Mouse (Mus musculus): Measurements from ENCODE around the gene Parp9. TPM values are rescaled to one million over a fixed set of nuclear protein-coding genes. Genes with fewer than 3 reads are reported as not detected.

Parp9 gene
- total and polyA plus RNA-seq, 2 experiments from 2014 or later = 3.2 to 5.1 TPM

DNA sequence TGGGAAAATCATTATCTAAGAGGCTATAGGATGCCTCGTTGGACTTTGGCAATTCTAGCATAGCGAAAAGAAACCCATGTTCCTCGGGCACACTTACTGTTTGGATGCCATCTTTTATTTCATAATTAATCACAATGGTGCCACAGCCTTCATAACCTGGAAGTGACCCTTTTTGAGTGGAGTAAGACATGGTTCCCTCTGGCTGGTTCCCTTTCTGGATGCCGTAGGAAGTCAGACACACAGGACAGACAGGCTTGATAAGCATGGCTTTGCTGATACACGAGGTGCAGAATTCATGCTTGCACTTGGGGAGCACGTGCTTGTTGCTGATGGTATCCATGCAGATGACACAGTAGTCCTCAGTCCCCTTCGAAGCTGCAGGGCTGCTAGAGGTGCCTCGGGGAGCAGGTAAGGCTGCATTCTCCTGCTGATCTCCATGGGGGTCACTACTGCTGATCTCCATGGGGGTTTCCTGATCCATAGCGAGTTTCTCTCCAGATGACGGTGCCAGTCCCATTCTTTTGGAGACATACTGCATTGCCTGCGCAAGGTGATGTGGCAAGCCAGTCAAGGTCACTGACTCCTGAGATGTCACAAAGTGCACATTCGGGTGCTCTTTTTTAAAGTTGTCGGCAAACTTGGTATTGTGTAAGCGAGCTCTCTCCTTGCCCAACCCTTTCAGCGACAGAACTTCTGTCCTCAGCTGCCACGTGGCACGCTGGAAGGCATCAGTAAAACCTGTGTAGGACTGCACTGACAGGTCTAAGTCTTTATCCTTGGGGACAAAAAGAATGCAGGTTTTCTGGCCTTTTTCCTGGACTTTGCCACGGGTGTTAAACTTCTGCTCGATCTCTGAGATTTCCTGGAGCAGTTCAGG lies 5.9 kb upstream of the Parp9 start:
- ATAC-seq (no peak), DNase-seq (no peak)
- Histone ChIP-seq H3K4me1 (ENCODE audit: insufficient read depth) (no peaks in the 10 kb centered on the region), H3K9ac (no peak overlapping the region), H3K36me3 (ENCODE audit: insufficient read depth) (no peaks in the 10 kb centered on the region), H3K27ac (ENCODE audit: low read depth, low read length) (no peak overlapping the region), H3K4me2 (ENCODE audit: low read depth) (no peak overlapping the region), H3K4me3 (ENCODE audit: low read depth, low read length) (no peak overlapping the region), H3K9me3 (ENCODE audit: low read length) (no peaks in the 10 kb centered on the region), H3K27me3 (ENCODE audit: insufficient read depth, low read length) (no peaks in the 10 kb centered on the region)
- TF ChIP-seq CTCF (IDR thresholded peaks at IDR 0.05; ENCODE audit: low read depth) = no peak
- WGBS = 91% methylated on average over 19 of the region's 19 CpGs

DNA sequence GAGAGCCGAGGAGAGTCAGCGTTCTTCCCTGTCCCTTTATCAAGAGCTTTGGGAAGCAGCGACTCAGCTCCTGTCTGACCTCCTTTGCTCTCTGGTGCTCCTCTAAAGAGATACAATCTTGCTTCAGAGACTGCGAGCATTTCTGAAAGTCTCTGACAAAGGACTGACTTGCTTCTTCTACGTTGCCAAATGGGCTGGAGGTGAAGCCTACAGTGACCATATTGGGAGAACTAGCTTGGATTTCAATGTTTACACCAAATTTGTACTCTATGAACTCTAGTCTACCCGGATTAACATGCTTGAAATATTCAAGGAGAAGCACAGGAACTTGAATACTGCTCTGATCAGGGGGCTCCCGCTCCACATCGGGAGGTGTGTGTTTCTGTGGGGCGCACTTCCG lies 5.1 kb upstream of the Parp9 start:
- WGBS = 91% methylated on average over 10 of the region's 10 CpGs
- ATAC-seq (no peak), DNase-seq (no peak)
- Histone ChIP-seq H3K27me3 (ENCODE audit: insufficient read depth, low read length) (no peaks in the 10 kb centered on the region), H3K9ac (no peak overlapping the region), H3K4me1 (ENCODE audit: insufficient read depth) (no peaks in the 10 kb centered on the region), H3K4me3 (ENCODE audit: low read depth, low read length) (no peak overlapping the region), H3K27ac (ENCODE audit: low read depth, low read length) (no peak overlapping the region), H3K4me2 (ENCODE audit: low read depth) (no peak overlapping the region), H3K9me3 (ENCODE audit: low read length) (no peaks in the 10 kb centered on the region), H3K36me3 (ENCODE audit: insufficient read depth) (no peaks in the 10 kb centered on the region)
- TF ChIP-seq CTCF (IDR thresholded peaks at IDR 0.05; ENCODE audit: low read depth) = no peak

DNA sequence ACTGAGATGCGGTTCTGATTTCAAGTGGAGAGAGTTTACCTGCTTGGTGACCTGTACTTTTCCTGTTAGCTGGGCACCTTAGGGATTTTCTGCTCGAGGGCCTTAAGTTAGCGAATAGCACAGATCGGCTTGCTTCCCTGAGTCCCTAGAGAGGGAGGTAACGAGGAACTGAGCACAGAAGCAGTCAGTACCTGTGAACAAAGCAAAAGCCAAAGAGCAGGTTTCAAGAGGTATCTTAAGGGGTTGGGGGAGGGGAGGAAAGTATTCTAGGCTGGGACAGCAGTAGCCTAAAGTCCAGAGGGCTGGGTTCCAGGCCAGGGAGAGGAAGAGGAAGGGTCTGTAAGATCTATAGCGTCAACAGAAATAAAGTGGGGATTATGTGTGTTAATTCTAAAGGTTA lies 991 bp downstream of the Parp9 start:
- Histone ChIP-seq H3K4me2 (ENCODE audit: low read depth) (peak overlapping the region; percentile 79), H3K4me3 (ENCODE audit: low read depth, low read length) (peak overlapping the region; percentile 51), H3K9me3 (ENCODE audit: low read length) (no peaks in the 10 kb centered on the region), H3K27ac (ENCODE audit: low read depth, low read length) (no peak overlapping the region), H3K27me3 (ENCODE audit: insufficient read depth, low read length) (no peaks in the 10 kb centered on the region), H3K9ac (peak overlapping the region; percentile 56; the same call in 1 of the 2 replicates), H3K4me1 (ENCODE audit: insufficient read depth) (no peaks in the 10 kb centered on the region), H3K36me3 (ENCODE audit: insufficient read depth) (no peaks in the 10 kb centered on the region)
- 4% methylated on average over 6 of the region's 6 CpGs for WGBS
- TF ChIP-seq CTCF (IDR thresholded peaks at IDR 0.05; ENCODE audit: low read depth) = no peak
- ATAC-seq = no peak
- peak; percentile 1 for DNase-seq

DNA sequence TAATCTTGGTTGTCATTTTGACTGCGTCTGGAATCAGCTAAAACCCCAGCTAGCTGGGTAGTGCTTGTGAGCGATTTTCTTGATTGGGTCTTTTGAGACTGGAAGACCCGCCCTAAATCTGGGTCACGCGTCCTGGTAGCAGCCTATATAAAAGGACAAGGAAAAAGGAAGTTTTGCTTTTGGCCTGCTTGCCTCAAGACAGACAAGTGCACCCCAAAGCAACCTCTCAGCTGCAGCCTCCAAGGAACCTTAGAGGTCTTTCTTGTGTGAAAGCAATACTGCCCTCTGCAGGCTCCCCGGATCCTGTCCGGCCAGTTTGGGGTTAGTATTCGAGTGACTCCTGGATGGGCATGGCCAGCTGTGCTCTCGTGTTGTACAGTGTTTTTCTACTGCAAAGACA lies 1.4 kb downstream of the Parp9 start:
- H3K4me3 ChIP-seq (ENCODE audit: low read depth, low read length) = peak overlapping the region; percentile 51
- 15% methylated on average over 9 of the region's 9 CpGs for WGBS
- no peaks in the 10 kb centered on the region for H3K36me3 ChIP-seq (ENCODE audit: insufficient read depth)
- H3K9ac ChIP-seq = no peak overlapping the region
- H3K27me3 ChIP-seq (ENCODE audit: insufficient read depth, low read length) = no peaks in the 10 kb centered on the region
- no peaks in the 10 kb centered on the region for H3K4me1 ChIP-seq (ENCODE audit: insufficient read depth)
- H3K27ac ChIP-seq (ENCODE audit: low read depth, low read length) = no peak overlapping the region
- no peaks in the 10 kb centered on the region for H3K9me3 ChIP-seq (ENCODE audit: low read length)
- H3K4me2 ChIP-seq (ENCODE audit: low read depth) = peak overlapping the region; percentile 79
- ATAC-seq = peak; percentile 52
- peak; percentile 55 for DNase-seq
- TF ChIP-seq CTCF (IDR thresholded peaks at IDR 0.05; ENCODE audit: low read depth) = peak; percentile 60

DNA sequence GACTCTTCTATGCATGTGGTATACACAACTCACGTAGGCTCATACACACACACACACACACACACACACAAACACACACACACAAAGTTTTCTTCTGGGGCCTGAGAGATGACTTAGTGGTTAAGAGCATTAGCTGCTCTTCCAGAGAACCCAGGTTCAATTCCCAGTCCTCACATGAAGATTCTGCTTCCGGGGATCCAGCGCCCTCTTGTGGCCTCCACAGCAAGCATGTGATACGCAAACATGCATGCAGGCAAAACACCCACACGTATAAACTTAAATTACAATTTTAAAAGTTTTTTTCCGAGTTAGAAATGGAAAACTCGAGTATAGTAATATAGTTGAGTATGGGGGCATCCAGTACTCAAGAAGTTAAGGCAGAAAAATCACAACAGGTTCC lies 3.1 kb downstream of the Parp9 start:
- no peaks in the 10 kb centered on the region for H3K27me3 ChIP-seq (ENCODE audit: insufficient read depth, low read length)
- no peak overlapping the region for H3K9ac ChIP-seq
- H3K4me1 ChIP-seq (ENCODE audit: insufficient read depth) = no peaks in the 10 kb centered on the region
- no peak overlapping the region for H3K4me2 ChIP-seq (ENCODE audit: low read depth)
- no peak overlapping the region for H3K4me3 ChIP-seq (ENCODE audit: low read depth, low read length)
- DNase-seq (no peak), ATAC-seq (no peak)
- H3K27ac ChIP-seq (ENCODE audit: low read depth, low read length) = no peak overlapping the region
- 88% methylated on average over 7 of the region's 7 CpGs for WGBS
- peak; percentile 30; the same call in 1 of the 2 replicates for TF ChIP-seq CTCF (IDR thresholded peaks at IDR 0.05; ENCODE audit: low read depth)
- H3K9me3 ChIP-seq (ENCODE audit: low read length) = no peaks in the 10 kb centered on the region
- H3K36me3 ChIP-seq (ENCODE audit: insufficient read depth) = no peaks in the 10 kb centered on the region

DNA sequence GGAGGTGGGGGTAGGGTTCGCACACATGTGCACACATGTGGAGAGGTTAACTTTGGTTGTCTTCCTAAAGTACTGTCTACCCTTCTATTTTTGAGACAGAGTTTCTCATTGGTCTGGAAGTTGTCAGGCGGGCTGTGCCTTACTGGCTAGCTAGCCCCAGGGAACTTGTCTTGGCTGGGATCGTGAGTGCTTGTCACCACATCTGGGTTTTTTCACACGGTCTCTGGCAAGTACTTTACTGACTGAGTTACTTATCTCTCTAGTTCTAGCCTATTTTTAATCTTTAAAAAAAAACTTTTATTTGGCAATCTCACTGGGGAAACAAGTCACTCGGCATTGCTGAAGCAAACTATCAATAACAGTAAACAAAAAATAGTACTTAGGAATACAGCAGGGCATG lies 11.0 kb downstream of the Parp9 start:
- no peak for TF ChIP-seq CTCF (IDR thresholded peaks at IDR 0.05; ENCODE audit: low read depth)
- no peak overlapping the region for H3K27ac ChIP-seq (ENCODE audit: low read depth, low read length)
- ATAC-seq = no peak
- no peaks in the 10 kb centered on the region for H3K36me3 ChIP-seq (ENCODE audit: insufficient read depth)
- no peak for DNase-seq
- H3K9ac ChIP-seq = no peak overlapping the region
- H3K4me1 ChIP-seq (ENCODE audit: insufficient read depth) = no peaks in the 10 kb centered on the region
- no peaks in the 10 kb centered on the region for H3K9me3 ChIP-seq (ENCODE audit: low read length)
- 81% methylated on average over 5 of the region's 5 CpGs for WGBS
- H3K27me3 ChIP-seq (ENCODE audit: insufficient read depth, low read length) = no peaks in the 10 kb centered on the region
- H3K4me3 ChIP-seq (ENCODE audit: low read depth, low read length) = no peak overlapping the region
- no peak overlapping the region for H3K4me2 ChIP-seq (ENCODE audit: low read depth)

DNA sequence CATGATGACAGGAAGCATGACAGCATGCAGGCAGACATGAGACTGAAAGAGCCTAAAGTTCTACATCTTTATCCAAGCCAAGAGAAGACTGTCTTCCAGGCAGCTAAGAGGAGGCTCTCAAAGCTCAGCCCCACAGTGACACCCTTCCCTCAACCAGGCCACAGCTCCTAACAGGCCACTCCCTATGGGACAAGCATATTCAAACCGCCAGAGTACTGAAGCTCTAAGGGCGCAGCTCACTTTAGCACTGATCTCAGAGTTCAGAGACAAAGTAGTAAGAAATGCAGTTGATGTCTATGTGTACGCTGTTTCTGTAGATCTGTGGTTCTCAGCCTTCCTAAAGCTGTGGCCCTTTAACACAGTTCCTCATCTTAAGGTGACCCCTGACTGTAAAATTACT lies 12.9 kb downstream of the Parp9 start:
- no peak overlapping the region for H3K9ac ChIP-seq
- H3K27me3 ChIP-seq (ENCODE audit: insufficient read depth, low read length) = no peaks in the 10 kb centered on the region
- DNase-seq (no peak), ATAC-seq (no peak)
- no peak overlapping the region for H3K4me2 ChIP-seq (ENCODE audit: low read depth)
- no peak overlapping the region for H3K4me3 ChIP-seq (ENCODE audit: low read depth, low read length)
- 95% methylated on average over 3 of the region's 3 CpGs for WGBS
- no peaks in the 10 kb centered on the region for H3K36me3 ChIP-seq (ENCODE audit: insufficient read depth)
- no peaks in the 10 kb centered on the region for H3K4me1 ChIP-seq (ENCODE audit: insufficient read depth)
- no peaks in the 10 kb centered on the region for H3K9me3 ChIP-seq (ENCODE audit: low read length)
- TF ChIP-seq CTCF (IDR thresholded peaks at IDR 0.05; ENCODE audit: low read depth) = no peak
- H3K27ac ChIP-seq (ENCODE audit: low read depth, low read length) = no peak overlapping the region

Data from forebrain, postnatal 0 days (tissue).